Mouse (Mus musculus): ENCODE results near the gene Taf1c. TPM values are rescaled to one million over a fixed set of nuclear protein-coding genes. Genes with fewer than 3 reads are reported as not detected.

The Taf1c gene
- polyA plus RNA-seq, 1 experiment = 24.0 TPM

- no peak for TF ChIP-seq POLR2A (IDR thresholded peaks at IDR 0.05; ENCODE audit: borderline replicate concordance, extremely low read depth, insufficient read depth, insufficient read length, poor library complexity, severe bottlenecking)
- no peak for TF ChIP-seq CTCF (IDR thresholded peaks at IDR 0.05; ENCODE audit: borderline replicate concordance, extremely low read depth, insufficient read depth, insufficient read length)
Observed at GRCm38 (mm10) chr8:119569881-119570280, 35.1 kb downstream of the Taf1c start.

GRCm38 (mm10) chr8:119568951-119569350 lies 36.1 kb downstream of the Taf1c start:
- no peak for DNase-seq (ENCODE audit: low read depth)
- TF ChIP-seq CTCF (IDR thresholded peaks at IDR 0.05; ENCODE audit: borderline replicate concordance, extremely low read depth, insufficient read depth, insufficient read length) = no peak
- TF ChIP-seq POLR2A (IDR thresholded peaks at IDR 0.05; ENCODE audit: borderline replicate concordance, extremely low read depth, insufficient read depth, insufficient read length, poor library complexity, severe bottlenecking) = no peak

More at GRCm38 (mm10) chr8:119569881-119570280, 35.1 kb downstream of the Taf1c start:
- DNase-seq (ENCODE audit: low read depth) = no peak

DNA sequence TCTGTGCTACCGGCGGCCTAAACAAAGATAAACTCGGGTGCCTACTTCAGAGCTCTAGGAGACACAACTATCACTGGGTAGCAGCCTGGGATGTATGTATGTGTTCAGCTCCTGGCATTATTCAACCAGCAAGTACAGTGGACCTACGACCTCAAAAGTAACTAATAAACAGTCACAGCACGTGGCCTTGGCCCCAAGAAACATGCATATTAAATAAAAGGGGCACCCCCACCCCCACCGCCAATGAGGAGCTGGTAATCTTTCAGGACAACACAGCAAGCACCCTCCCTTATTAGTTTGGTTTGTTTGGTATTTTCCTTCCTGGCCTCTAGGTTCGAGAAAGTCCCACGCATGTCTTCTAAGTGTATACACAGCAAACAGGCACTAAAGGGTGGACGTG lies 36.8 kb downstream of the Taf1c start:
- TF ChIP-seq CTCF (IDR thresholded peaks at IDR 0.05; ENCODE audit: borderline replicate concordance, extremely low read depth, insufficient read depth, insufficient read length) (no peak), POLR2A (IDR thresholded peaks at IDR 0.05; ENCODE audit: borderline replicate concordance, extremely low read depth, insufficient read depth, insufficient read length, poor library complexity, severe bottlenecking) (no peak)

DNA sequence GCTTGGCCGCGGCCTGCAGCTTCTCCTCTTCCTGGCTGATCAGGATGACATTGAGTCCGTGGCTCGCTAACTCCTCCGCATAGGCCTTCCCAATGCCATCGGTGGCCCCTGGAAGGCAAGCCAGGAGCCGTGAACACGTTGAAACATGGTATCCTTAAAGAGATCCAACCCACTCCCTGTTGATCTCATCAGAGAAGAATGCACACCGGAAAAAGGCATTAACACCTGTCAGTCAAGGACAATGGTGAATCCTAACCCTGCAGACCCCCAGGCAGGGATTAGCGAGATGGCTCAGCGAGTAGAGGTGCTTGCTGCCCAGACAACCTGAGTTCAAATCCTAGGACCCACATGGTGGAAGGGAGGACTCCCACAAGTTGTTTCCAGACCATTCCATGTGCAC lies 38.7 kb downstream of the Taf1c start:
- no peak for TF ChIP-seq POLR2A (IDR thresholded peaks at IDR 0.05; ENCODE audit: borderline replicate concordance, extremely low read depth, insufficient read depth, insufficient read length, poor library complexity, severe bottlenecking)
- TF ChIP-seq CTCF (IDR thresholded peaks at IDR 0.05; ENCODE audit: borderline replicate concordance, extremely low read depth, insufficient read depth, insufficient read length) = no peak

More for the DNA sequence above, 36.8 kb downstream of the Taf1c start:
- DNase-seq (ENCODE audit: low read depth) = no peak

DNA sequence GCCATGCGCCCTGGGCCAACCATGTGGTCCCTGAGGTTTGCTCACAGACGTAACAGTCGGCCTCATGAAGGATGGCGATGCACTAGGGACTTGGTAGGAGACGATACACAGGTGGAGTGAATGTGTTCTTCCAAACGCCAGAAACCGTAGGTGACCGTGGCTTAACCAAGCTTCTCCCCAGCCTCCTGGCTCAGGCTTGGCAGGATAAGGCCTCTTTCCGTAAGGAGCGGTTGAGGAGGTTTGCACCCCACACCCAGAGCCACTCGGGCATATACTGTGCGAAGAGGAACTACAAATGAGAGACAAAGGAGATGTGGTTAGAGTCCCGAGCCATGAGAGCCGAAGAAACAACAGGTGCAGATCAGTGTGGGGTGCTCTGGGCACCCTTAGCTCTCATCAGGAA lies 41.2 kb downstream of the Taf1c start:
- DNase-seq (ENCODE audit: low read depth) = no peak
- TF ChIP-seq POLR2A (IDR thresholded peaks at IDR 0.05; ENCODE audit: borderline replicate concordance, extremely low read depth, insufficient read depth, insufficient read length, poor library complexity, severe bottlenecking) (no peak), CTCF (IDR thresholded peaks at IDR 0.05; ENCODE audit: borderline replicate concordance, extremely low read depth, insufficient read depth, insufficient read length) (no peak)

More for the DNA sequence above, 38.7 kb downstream of the Taf1c start:
- no peak for DNase-seq (ENCODE audit: low read depth)

DNA sequence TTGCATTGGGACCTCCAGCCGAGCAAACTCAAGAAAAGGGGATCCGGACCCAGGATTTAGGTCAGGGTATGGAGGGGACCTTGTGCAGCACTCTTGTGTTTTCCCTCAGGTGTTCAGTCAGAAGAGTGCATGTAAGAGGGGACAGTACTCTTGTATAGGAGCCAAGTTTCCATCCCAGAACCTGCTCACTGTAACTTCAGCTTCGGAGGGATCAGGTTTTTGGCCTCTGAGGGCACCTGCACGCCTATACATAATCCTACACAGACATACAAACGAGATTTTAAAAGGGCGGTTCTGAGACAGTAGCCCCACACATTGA lies 45.7 kb downstream of the Taf1c start:
- DNase-seq (ENCODE audit: low read depth) = no peak
- TF ChIP-seq POLR2A (IDR thresholded peaks at IDR 0.05; ENCODE audit: borderline replicate concordance, extremely low read depth, insufficient read depth, insufficient read length, poor library complexity, severe bottlenecking) = no peak
- no peak for TF ChIP-seq CTCF (IDR thresholded peaks at IDR 0.05; ENCODE audit: borderline replicate concordance, extremely low read depth, insufficient read depth, insufficient read length)

DNA sequence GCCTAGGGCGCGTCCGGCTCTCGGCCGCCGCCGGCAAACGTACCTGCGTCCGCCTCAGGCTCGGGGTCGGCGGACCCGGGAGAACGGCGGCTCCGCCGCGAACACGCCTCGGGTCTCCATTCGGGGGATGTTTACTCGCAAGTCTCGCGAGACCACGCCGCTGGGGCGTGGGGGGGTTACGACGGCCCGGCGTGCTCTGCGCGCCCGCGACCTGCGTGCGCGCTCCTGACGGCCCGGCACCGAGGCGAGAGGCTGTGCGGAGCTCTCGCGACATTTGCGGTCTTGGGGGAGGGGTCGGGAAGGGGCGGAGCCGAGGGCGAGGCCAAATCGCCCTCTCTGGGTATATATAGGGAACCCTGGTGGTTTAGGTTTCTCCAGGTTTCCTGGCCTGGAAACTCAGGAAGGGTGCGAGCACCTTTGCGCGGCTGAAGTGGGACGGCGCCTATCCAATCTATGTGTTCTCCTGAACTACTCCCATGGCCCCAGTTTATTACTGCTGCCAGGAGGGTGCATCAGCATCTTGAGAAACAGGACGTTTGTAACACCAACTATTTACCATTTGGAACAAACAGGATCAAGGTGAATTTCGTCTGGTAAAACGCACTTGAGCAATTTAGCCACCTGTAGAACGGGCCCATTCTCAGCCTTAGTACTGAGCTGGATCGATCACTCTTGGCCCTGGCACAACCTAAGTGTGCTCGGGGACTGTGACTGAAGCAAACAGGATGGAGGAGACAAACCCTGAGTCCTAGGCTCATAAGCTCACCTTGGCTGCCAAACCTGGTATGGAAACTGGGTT lies 46.2 kb downstream of the Taf1c start, which contains the start of gene Mbtps1:
Gene Mbtps1, minus strand, starts transcription at position 133 of the 799 bp plus-strand sequence.
- DNase-seq (ENCODE audit: low read depth) = peak; percentile 99
- TF ChIP-seq CTCF (IDR thresholded peaks at IDR 0.05; ENCODE audit: borderline replicate concordance, extremely low read depth, insufficient read depth, insufficient read length) = no peak
- TF ChIP-seq POLR2A (IDR thresholded peaks at IDR 0.05; ENCODE audit: borderline replicate concordance, extremely low read depth, insufficient read depth, insufficient read length, poor library complexity, severe bottlenecking) = peak; percentile 68; the same call in 1 of the 2 replicates

GRCm38 (mm10) chr8:119557821-119558602 lies 47.0 kb downstream of the Taf1c start:
- TF ChIP-seq POLR2A (IDR thresholded peaks at IDR 0.05; ENCODE audit: borderline replicate concordance, extremely low read depth, insufficient read depth, insufficient read length, poor library complexity, severe bottlenecking) (no peak), CTCF (IDR thresholded peaks at IDR 0.05; ENCODE audit: borderline replicate concordance, extremely low read depth, insufficient read depth, insufficient read length) (no peak)
- DNase-seq (ENCODE audit: low read depth) = peak; percentile 90

GRCm38 (mm10) chr8:119557132-119557531 lies 47.9 kb downstream of the Taf1c start:
- TF ChIP-seq POLR2A (IDR thresholded peaks at IDR 0.05; ENCODE audit: borderline replicate concordance, extremely low read depth, insufficient read depth, insufficient read length, poor library complexity, severe bottlenecking) = no peak

GRCm38 (mm10) chr8:119555861-119556260 lies 49.2 kb downstream of the Taf1c start:
- TF ChIP-seq POLR2A (IDR thresholded peaks at IDR 0.05; ENCODE audit: borderline replicate concordance, extremely low read depth, insufficient read depth, insufficient read length, poor library complexity, severe bottlenecking) (no peak), CTCF (IDR thresholded peaks at IDR 0.05; ENCODE audit: borderline replicate concordance, extremely low read depth, insufficient read depth, insufficient read length) (no peak)

More at GRCm38 (mm10) chr8:119557132-119557531, 47.9 kb downstream of the Taf1c start:
- DNase-seq (ENCODE audit: low read depth) = no peak

DNA sequence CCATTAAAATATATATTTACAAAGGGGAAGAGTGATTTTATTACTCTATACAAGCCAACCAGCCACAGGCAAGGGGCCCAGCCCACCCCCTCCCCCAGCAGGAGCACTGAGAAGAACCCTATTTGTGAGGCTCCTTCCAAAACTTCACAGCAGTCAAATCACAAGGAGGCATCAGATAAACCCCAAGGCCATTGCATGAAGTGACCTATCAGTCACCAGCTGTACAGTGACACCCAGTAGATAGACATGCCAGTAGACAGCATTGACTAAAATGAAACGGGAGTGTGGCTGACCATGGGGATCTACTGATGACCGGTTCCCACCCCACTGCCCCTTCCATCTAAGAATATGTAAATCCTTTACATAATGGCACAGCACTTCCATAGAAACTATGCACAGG lies 52.1 kb downstream of the Taf1c start:
- TF ChIP-seq CTCF (IDR thresholded peaks at IDR 0.05; ENCODE audit: borderline replicate concordance, extremely low read depth, insufficient read depth, insufficient read length) (no peak), POLR2A (IDR thresholded peaks at IDR 0.05; ENCODE audit: borderline replicate concordance, extremely low read depth, insufficient read depth, insufficient read length, poor library complexity, severe bottlenecking) (no peak)

More at GRCm38 (mm10) chr8:119555861-119556260, 49.2 kb downstream of the Taf1c start:
- DNase-seq (ENCODE audit: low read depth) = peak; percentile 69

More for the DNA sequence above, 52.1 kb downstream of the Taf1c start:
- DNase-seq (ENCODE audit: low read depth) = no peak
